Mouse (Mus musculus) G1E (cell line): ENCODE data around the gene Olfr12.

Experiments used
- CTCF ChIP-seq: IDR thresholded peaks from 2 replicates; pipeline ENCODE4 v1.5.1; 2012; ENCODE audit warnings: low read depth, low read length, inconsistent platforms, mixed read lengths
- GATA1 ChIP-seq: IDR thresholded peaks from 2 replicates; pipeline ENCODE4 v1.6.1; 2012; ENCODE audit warnings: borderline replicate concordance, low read length, inconsistent platforms, mixed read lengths

GRCm38 (mm10) chr1:92653179-92653578 lies 35.6 kb downstream of the Olfr12 start:
- TF ChIP-seq CTCF (no peak), GATA1 (no peak)
